Mouse (Mus musculus) neural tube, embryonic 12.5 days (tissue): Measurements from ENCODE around the gene Fstl4. TPM values are rescaled to one million over a fixed set of nuclear protein-coding genes. Genes with fewer than 3 reads are reported as not detected.

ENCODE experiments used
- ATAC-seq: fragments of 200-750 bp; cut with Nextera tagmentation; 2 replicates; pipeline ENCODE4 v1.8.0; 2017; ENCODE audit warnings: low read depth, mild to moderate bottlenecking, moderate TSS enrichment, moderate library complexity; ENCODE audit not compliant: low FRiP score
- H3K27ac ChIP-seq: fragments of 300-500 bp; sonication (generic); 2 replicates; pipeline ENCODE4 v1.5.1; 2016
- H3K27me3 ChIP-seq: fragments of 300-500 bp; sonication (generic); replicated peaks from 2 replicates; pipeline ENCODE4 v1.6.1; 2016; ENCODE audit warnings: mild to moderate bottlenecking
- H3K36me3 ChIP-seq: fragments of 300-500 bp; sonication (generic); 2 replicates; pipeline ENCODE4 v1.6.1; 2016; ENCODE audit warnings: mild to moderate bottlenecking
- H3K4me1 ChIP-seq: fragments of 300-500 bp; sonication (generic); 2 replicates; pipeline ENCODE4 v1.6.1; 2016
- H3K4me2 ChIP-seq: fragments of 300-500 bp; sonication (generic); replicated peaks from 2 replicates; pipeline ENCODE4 v1.6.1; 2016; ENCODE audit warnings: mild to moderate bottlenecking
- H3K4me3 ChIP-seq: fragments of 300-500 bp; sonication (generic); 2 replicates; pipeline ENCODE4 v1.5.1; 2016
- H3K9ac ChIP-seq: fragments of 300-500 bp; sonication (generic); 2 replicates; pipeline ENCODE4 v1.6.1; 2016; ENCODE audit warnings: mild to moderate bottlenecking
- H3K9me3 ChIP-seq: fragments of 300-500 bp; sonication (generic); 2 replicates; pipeline ENCODE4 v1.6.1; 2016; ENCODE audit warnings: mild to moderate bottlenecking
- WGBS: fragments of 180-500 bp; shearing (Covaris S2); methylation state at CpG from one replicate; pipeline ENCODE4 v1.1.7; 2016; 5-methylcytosine and 5-hydroxymethylcytosine counted together
- polyA plus RNA-seq: library from polyadenylated mRNA; unstranded; fragments of >200 nt; fragmentation: Nextera tagmentation; extraction: Ambion mirVana; gene quantifications from 2 replicates; pipeline ENCODE4 v1.2.1, GENCODE M21; 2016

Gene Fstl4
- polyA plus RNA-seq, 1 experiment from 2014 or later = 8.7 TPM

GRCm38 (mm10) chr11:52924196-52924595 lies 159.8 kb downstream of the Fstl4 start:
- Histone ChIP-seq H3K4me1 (peaks cover 7% of the 10 kb centered on the region), H3K27me3 (no peaks in the 10 kb centered on the region), H3K27ac (no peak overlapping the region), H3K9ac (no peak overlapping the region), H3K4me2 (no peak overlapping the region), H3K36me3 (no peaks in the 10 kb centered on the region), H3K4me3 (no peak overlapping the region), H3K9me3 (no peaks in the 10 kb centered on the region)
- ATAC-seq = no peak
- WGBS = 81% methylated on average over 2 of the region's 2 CpGs

- Histone ChIP-seq H3K27me3 (no peaks in the 10 kb centered on the region), H3K4me2 (no peak overlapping the region), H3K27ac (no peak overlapping the region), H3K9ac (no peak overlapping the region), H3K36me3 (no peaks in the 10 kb centered on the region), H3K4me1 (no peaks in the 10 kb centered on the region), H3K4me3 (no peak overlapping the region), H3K9me3 (no peaks in the 10 kb centered on the region)
- 94% methylated on average over 4 of the region's 4 CpGs for whole genome bisulfite sequencing
- no peak for ATAC-seq
Observed at GRCm38 (mm10) chr11:52928321-52928720, 163.9 kb downstream of the Fstl4 start.

- Histone ChIP-seq H3K9me3 (no peaks in the 10 kb centered on the region), H3K27ac (no peak overlapping the region), H3K27me3 (no peaks in the 10 kb centered on the region), H3K4me2 (no peak overlapping the region), H3K36me3 (no peaks in the 10 kb centered on the region), H3K9ac (no peak overlapping the region), H3K4me3 (no peak overlapping the region), H3K4me1 (no peaks in the 10 kb centered on the region)
- no peak for ATAC-seq
- 72% methylated on average over 12 of the region's 12 CpGs for whole genome bisulfite sequencing
Observed at GRCm38 (mm10) chr11:52939336-52940070, 175.1 kb downstream of the Fstl4 start.

GRCm38 (mm10) chr11:52942967-52943366 lies 178.5 kb downstream of the Fstl4 start:
- no peak overlapping the region for H3K27ac ChIP-seq
- ATAC-seq = no peak
- no peaks in the 10 kb centered on the region for H3K27me3 ChIP-seq
- no peak overlapping the region for H3K4me2 ChIP-seq
- no peaks in the 10 kb centered on the region for H3K36me3 ChIP-seq
- H3K4me1 ChIP-seq = no peaks in the 10 kb centered on the region
- no peak overlapping the region for H3K9ac ChIP-seq
- H3K4me3 ChIP-seq = no peak overlapping the region
- WGBS = 63% methylated on average over 6 of the region's 6 CpGs
- no peaks in the 10 kb centered on the region for H3K9me3 ChIP-seq

GRCm38 (mm10) chr11:52954995-52955394 lies 190.6 kb downstream of the Fstl4 start:
- 96% methylated on average over 3 of the region's 3 CpGs for WGBS
- Histone ChIP-seq H3K4me3 (no peak overlapping the region), H3K36me3 (no peaks in the 10 kb centered on the region)

GRCm38 (mm10) chr11:52968809-52969208 lies 204.4 kb downstream of the Fstl4 start:
- Histone ChIP-seq H3K9me3 (no peaks in the 10 kb centered on the region), H3K27me3 (no peaks in the 10 kb centered on the region), H3K4me3 (no peak overlapping the region), H3K4me2 (no peak overlapping the region), H3K27ac (no peak overlapping the region), H3K9ac (no peak overlapping the region), H3K36me3 (no peaks in the 10 kb centered on the region), H3K4me1 (no peaks in the 10 kb centered on the region)
- 66% methylated on average over 9 of the region's 9 CpGs for WGBS
- ATAC-seq = no peak

More at GRCm38 (mm10) chr11:52954995-52955394, 190.6 kb downstream of the Fstl4 start:
- no peaks in the 10 kb centered on the region for H3K4me1 ChIP-seq
- no peak overlapping the region for H3K9ac ChIP-seq
- no peaks in the 10 kb centered on the region for H3K27me3 ChIP-seq
- H3K27ac ChIP-seq = no peak overlapping the region
- ATAC-seq = no peak
- H3K4me2 ChIP-seq = no peak overlapping the region
- no peaks in the 10 kb centered on the region for H3K9me3 ChIP-seq

GRCm38 (mm10) chr11:52970396-52970795 lies 206.0 kb downstream of the Fstl4 start:
- Histone ChIP-seq H3K9ac (no peak overlapping the region), H3K4me3 (no peak overlapping the region), H3K9me3 (no peaks in the 10 kb centered on the region), H3K4me2 (no peak overlapping the region), H3K27me3 (no peaks in the 10 kb centered on the region), H3K27ac (no peak overlapping the region), H3K4me1 (no peaks in the 10 kb centered on the region), H3K36me3 (no peaks in the 10 kb centered on the region)
- no peak for ATAC-seq
- WGBS = 85% methylated on average over 6 of the region's 6 CpGs

GRCm38 (mm10) chr11:52986986-52987385 lies 222.6 kb downstream of the Fstl4 start:
- H3K27ac ChIP-seq = no peak overlapping the region
- no peak overlapping the region for H3K4me2 ChIP-seq
- no peaks in the 10 kb centered on the region for H3K27me3 ChIP-seq
- H3K9ac ChIP-seq = no peak overlapping the region
- ATAC-seq = no peak
- 86% methylated on average over 8 of the region's 8 CpGs for WGBS
- H3K36me3 ChIP-seq = no peaks in the 10 kb centered on the region
- no peak overlapping the region for H3K4me3 ChIP-seq
- no peaks in the 10 kb centered on the region for H3K9me3 ChIP-seq
- H3K4me1 ChIP-seq = no peaks in the 10 kb centered on the region

- Histone ChIP-seq H3K9ac (no peak overlapping the region), H3K9me3 (no peaks in the 10 kb centered on the region), H3K4me2 (no peak overlapping the region), H3K36me3 (no peaks in the 10 kb centered on the region), H3K4me1 (0 out of 2 replicates have a peak, but pooled peaks cover 4% of the 10 kb centered on the region), H3K27me3 (no peaks in the 10 kb centered on the region), H3K27ac (no peak overlapping the region), H3K4me3 (no peak overlapping the region)
- no peak for ATAC-seq
- WGBS = 96% methylated on average over 5 of the region's 5 CpGs
Observed at GRCm38 (mm10) chr11:52994688-52995087, 230.3 kb downstream of the Fstl4 start.

GRCm38 (mm10) chr11:52996434-52997093 lies 232.1 kb downstream of the Fstl4 start:
- WGBS = 76% methylated on average over 16 of the region's 16 CpGs
- ATAC-seq = no peak
- Histone ChIP-seq H3K4me3 (no peak overlapping the region), H3K27ac (no peak overlapping the region), H3K36me3 (no peaks in the 10 kb centered on the region), H3K4me1 (0 out of 2 replicates have a peak, but pooled peaks cover 4% of the 10 kb centered on the region), H3K4me2 (no peak overlapping the region), H3K9me3 (no peaks in the 10 kb centered on the region), H3K27me3 (no peaks in the 10 kb centered on the region), H3K9ac (no peak overlapping the region)

- H3K4me3 ChIP-seq = no peak overlapping the region
- no peak for ATAC-seq
- no peaks in the 10 kb centered on the region for H3K27me3 ChIP-seq
- no peaks in the 10 kb centered on the region for H3K36me3 ChIP-seq
- 42% methylated on average over 4 of the region's 4 CpGs for WGBS
- H3K9ac ChIP-seq = no peak overlapping the region
- H3K27ac ChIP-seq = no peak overlapping the region
- H3K9me3 ChIP-seq = no peaks in the 10 kb centered on the region
- 0 out of 2 replicates have a peak, but pooled peaks cover 4% of the 10 kb centered on the region for H3K4me1 ChIP-seq
- no peak overlapping the region for H3K4me2 ChIP-seq
Observed at GRCm38 (mm10) chr11:52997421-52997820, 233.0 kb downstream of the Fstl4 start.

- 88% methylated on average over 11 of the region's 11 CpGs for whole genome bisulfite sequencing
- Histone ChIP-seq H3K27me3 (no peaks in the 10 kb centered on the region), H3K4me1 (0 out of 2 replicates have a peak, but pooled peaks cover 4% of the 10 kb centered on the region), H3K4me3 (no peak overlapping the region), H3K36me3 (no peaks in the 10 kb centered on the region), H3K9me3 (no peaks in the 10 kb centered on the region), H3K9ac (no peak overlapping the region), H3K4me2 (no peak overlapping the region), H3K27ac (no peak overlapping the region)
- ATAC-seq = no peak
Observed at GRCm38 (mm10) chr11:53000226-53000625, 235.8 kb downstream of the Fstl4 start.
